Mouse (Mus musculus) small intestine, adult 2 months (tissue): ENCODE results near the gene Pou2f3.

Experiments
- CTCF ChIP-seq: fragments of 200-500 bp; IDR thresholded peaks from 2 replicates; pipeline ENCODE4 v1.5.1; 2012; ENCODE audit warnings: low read depth, mild to moderate bottlenecking, control low read depth, inconsistent platforms, low read length, moderate library complexity, mixed read lengths; ENCODE audit not compliant: insufficient replicate concordance, insufficient read length; ENCODE audit errors: extremely low read depth
- POLR2A ChIP-seq: fragments of 200-500 bp; IDR thresholded peaks from 2 replicates; pipeline ENCODE4 v1.6.1; 2012; ENCODE audit warnings: low read depth, mild to moderate bottlenecking, control low read depth, inconsistent platforms, low read length, moderate library complexity

GRCm38 (mm10) chr9:43233044-43233443 is 22.9 kb upstream of the Pou2f3 start:
- no peak for TF ChIP-seq CTCF
- no peak for TF ChIP-seq POLR2A
